Mouse (Mus musculus): ENCODE data around the gene Acap2. TPM values are rescaled to one million over a fixed set of nuclear protein-coding genes. Genes with fewer than 3 reads are reported as not detected.

The Acap2 gene
- polyA plus RNA-seq, 1 experiment from 2014 or later: 8.9 TPM

GRCm38 (mm10) chr16:31234808-31235456, 33.9 kb upstream of the Acap2 start:
- no peaks in the 10 kb centered on the region for H3K9me3 ChIP-seq (replicated peaks; ENCODE audit: control insufficient read depth, low read length, poor library complexity, severe bottlenecking)
- WGBS: 79% methylated on average over 12 of the region's 12 CpGs
- H3K4me3 ChIP-seq (ENCODE audit: low read depth, low read length): no peak overlapping the region
- no peak overlapping the region for H3K27ac ChIP-seq (ENCODE audit: low read length)
- H3K9ac ChIP-seq (ENCODE audit: low read depth, low read length): no peak overlapping the region
- H3K4me2 ChIP-seq (ENCODE audit: low read length): no peak overlapping the region
- peaks cover 9% of the 10 kb centered on the region for H3K4me1 ChIP-seq (ENCODE audit: control insufficient read depth, insufficient read depth, low read length)
- no peaks in the 10 kb centered on the region for H3K27me3 ChIP-seq (ENCODE audit: control insufficient read depth, insufficient read depth, low read depth, low read length)
- no peak for ATAC-seq
- H3K36me3 ChIP-seq (ENCODE audit: control insufficient read depth, insufficient read depth, low read length): no peaks in the 10 kb centered on the region

- Histone ChIP-seq H3K9me3 (replicated peaks; ENCODE audit: control insufficient read depth, low read length, poor library complexity, severe bottlenecking) (no peaks in the 10 kb centered on the region), H3K27ac (ENCODE audit: low read length) (no peak overlapping the region), H3K36me3 (ENCODE audit: control insufficient read depth, insufficient read depth, low read length) (no peaks in the 10 kb centered on the region), H3K9ac (ENCODE audit: low read depth, low read length) (no peak overlapping the region), H3K4me3 (ENCODE audit: low read depth, low read length) (no peak overlapping the region), H3K4me2 (ENCODE audit: low read length) (no peak overlapping the region), H3K4me1 (ENCODE audit: control insufficient read depth, insufficient read depth, low read length) (peaks cover 9% of the 10 kb centered on the region), H3K27me3 (ENCODE audit: control insufficient read depth, insufficient read depth, low read depth, low read length) (no peaks in the 10 kb centered on the region)
- 40% methylated on average over 3 of the region's 3 CpGs for WGBS
- ATAC-seq: no peak
Measured at GRCm38 (mm10) chr16:31234356-31234755, 33.3 kb upstream of the Acap2 start.

GRCm38 (mm10) chr16:31233541-31234339, 32.7 kb upstream of the Acap2 start:
- 38% methylated on average over 20 of the region's 20 CpGs for WGBS
- no peak for ATAC-seq

GRCm38 (mm10) chr16:31233167-31233498, 32.1 kb upstream of the Acap2 start:
- H3K4me3 ChIP-seq (ENCODE audit: low read depth, low read length): no peak overlapping the region
- no peak for ATAC-seq
- H3K27ac ChIP-seq (ENCODE audit: low read length): no peak overlapping the region
- H3K36me3 ChIP-seq (ENCODE audit: control insufficient read depth, insufficient read depth, low read length): no peaks in the 10 kb centered on the region
- no peaks in the 10 kb centered on the region for H3K9me3 ChIP-seq (replicated peaks; ENCODE audit: control insufficient read depth, low read length, poor library complexity, severe bottlenecking)
- peaks cover 9% of the 10 kb centered on the region for H3K4me1 ChIP-seq (ENCODE audit: control insufficient read depth, insufficient read depth, low read length)
- H3K9ac ChIP-seq (ENCODE audit: low read depth, low read length): no peak overlapping the region
- no peaks in the 10 kb centered on the region for H3K27me3 ChIP-seq (ENCODE audit: control insufficient read depth, insufficient read depth, low read depth, low read length)
- H3K4me2 ChIP-seq (ENCODE audit: low read length): peak overlapping the region; percentile 43
- WGBS: 48% methylated on average over 4 of the region's 4 CpGs

More at GRCm38 (mm10) chr16:31233541-31234339, 32.7 kb upstream of the Acap2 start:
- Histone ChIP-seq H3K4me1 (ENCODE audit: control insufficient read depth, insufficient read depth, low read length) (peaks cover 9% of the 10 kb centered on the region), H3K9ac (ENCODE audit: low read depth, low read length) (no peak overlapping the region), H3K36me3 (ENCODE audit: control insufficient read depth, insufficient read depth, low read length) (no peaks in the 10 kb centered on the region), H3K4me3 (ENCODE audit: low read depth, low read length) (no peak overlapping the region; the same call in 1 of the 2 replicates), H3K9me3 (replicated peaks; ENCODE audit: control insufficient read depth, low read length, poor library complexity, severe bottlenecking) (no peaks in the 10 kb centered on the region), H3K27me3 (ENCODE audit: control insufficient read depth, insufficient read depth, low read depth, low read length) (no peaks in the 10 kb centered on the region), H3K4me2 (ENCODE audit: low read length) (peak overlapping the region; percentile 43), H3K27ac (ENCODE audit: low read length) (no peak overlapping the region)

GRCm38 (mm10) chr16:31232491-31233166, 31.6 kb upstream of the Acap2 start:
- H3K36me3 ChIP-seq (ENCODE audit: control insufficient read depth, insufficient read depth, low read length): no peaks in the 10 kb centered on the region
- no peak overlapping the region for H3K4me2 ChIP-seq (ENCODE audit: low read length)
- H3K9ac ChIP-seq (ENCODE audit: low read depth, low read length): no peak overlapping the region
- H3K27ac ChIP-seq (ENCODE audit: low read length): no peak overlapping the region
- no peak overlapping the region for H3K4me3 ChIP-seq (ENCODE audit: low read depth, low read length)
- no peaks in the 10 kb centered on the region for H3K27me3 ChIP-seq (ENCODE audit: control insufficient read depth, insufficient read depth, low read depth, low read length)
- WGBS: 85% methylated on average over 5 of the region's 5 CpGs
- ATAC-seq: no peak
- H3K4me1 ChIP-seq (ENCODE audit: control insufficient read depth, insufficient read depth, low read length): peaks cover 9% of the 10 kb centered on the region
- H3K9me3 ChIP-seq (replicated peaks; ENCODE audit: control insufficient read depth, low read length, poor library complexity, severe bottlenecking): no peaks in the 10 kb centered on the region

- Histone ChIP-seq H3K9ac (ENCODE audit: low read depth, low read length) (no peak overlapping the region), H3K9me3 (replicated peaks; ENCODE audit: control insufficient read depth, low read length, poor library complexity, severe bottlenecking) (no peaks in the 10 kb centered on the region), H3K4me1 (ENCODE audit: control insufficient read depth, insufficient read depth, low read length) (peaks cover 9% of the 10 kb centered on the region), H3K36me3 (ENCODE audit: control insufficient read depth, insufficient read depth, low read length) (no peaks in the 10 kb centered on the region), H3K4me2 (ENCODE audit: low read length) (no peak overlapping the region), H3K27ac (ENCODE audit: low read length) (no peak overlapping the region), H3K4me3 (ENCODE audit: low read depth, low read length) (no peak overlapping the region), H3K27me3 (ENCODE audit: control insufficient read depth, insufficient read depth, low read depth, low read length) (no peaks in the 10 kb centered on the region)
- 83% methylated on average over 5 of the region's 5 CpGs for WGBS
- no peak for ATAC-seq
Measured at GRCm38 (mm10) chr16:31231591-31231990, 30.5 kb upstream of the Acap2 start.

- WGBS: 98% methylated on average over 1 of the region's 1 CpGs
- ATAC-seq: no peak
- H3K4me1 ChIP-seq (ENCODE audit: control insufficient read depth, insufficient read depth, low read length): no peaks in the 10 kb centered on the region
Measured at GRCm38 (mm10) chr16:31227746-31228145, 26.7 kb upstream of the Acap2 start.

GRCm38 (mm10) chr16:31215271-31215670, 14.2 kb upstream of the Acap2 start:
- Histone ChIP-seq H3K36me3 (ENCODE audit: control insufficient read depth, insufficient read depth, low read length) (no peaks in the 10 kb centered on the region), H3K27ac (ENCODE audit: low read length) (no peak overlapping the region), H3K27me3 (ENCODE audit: control insufficient read depth, insufficient read depth, low read depth, low read length) (no peaks in the 10 kb centered on the region), H3K4me1 (ENCODE audit: control insufficient read depth, insufficient read depth, low read length) (no peaks in the 10 kb centered on the region), H3K9ac (ENCODE audit: low read depth, low read length) (no peak overlapping the region), H3K4me2 (ENCODE audit: low read length) (no peak overlapping the region), H3K9me3 (replicated peaks; ENCODE audit: control insufficient read depth, low read length, poor library complexity, severe bottlenecking) (no peaks in the 10 kb centered on the region), H3K4me3 (ENCODE audit: low read depth, low read length) (no peak overlapping the region)
- 97% methylated on average over 4 of the region's 4 CpGs for WGBS
- ATAC-seq: no peak

More at GRCm38 (mm10) chr16:31227746-31228145, 26.7 kb upstream of the Acap2 start:
- Histone ChIP-seq H3K36me3 (ENCODE audit: control insufficient read depth, insufficient read depth, low read length) (no peaks in the 10 kb centered on the region), H3K27me3 (ENCODE audit: control insufficient read depth, insufficient read depth, low read depth, low read length) (no peaks in the 10 kb centered on the region), H3K9ac (ENCODE audit: low read depth, low read length) (no peak overlapping the region), H3K4me3 (ENCODE audit: low read depth, low read length) (no peak overlapping the region), H3K9me3 (replicated peaks; ENCODE audit: control insufficient read depth, low read length, poor library complexity, severe bottlenecking) (no peaks in the 10 kb centered on the region), H3K4me2 (ENCODE audit: low read length) (no peak overlapping the region), H3K27ac (ENCODE audit: low read length) (no peak overlapping the region)

- 87% methylated on average over 6 of the region's 6 CpGs for WGBS
- H3K9ac ChIP-seq (ENCODE audit: low read depth, low read length): no peak overlapping the region
- H3K4me1 ChIP-seq (ENCODE audit: control insufficient read depth, insufficient read depth, low read length): no peaks in the 10 kb centered on the region
- no peak overlapping the region for H3K4me2 ChIP-seq (ENCODE audit: low read length)
- H3K27me3 ChIP-seq (ENCODE audit: control insufficient read depth, insufficient read depth, low read depth, low read length): no peaks in the 10 kb centered on the region
- H3K4me3 ChIP-seq (ENCODE audit: low read depth, low read length): no peak overlapping the region
- ATAC-seq: no peak
- no peaks in the 10 kb centered on the region for H3K9me3 ChIP-seq (replicated peaks; ENCODE audit: control insufficient read depth, low read length, poor library complexity, severe bottlenecking)
- no peaks in the 10 kb centered on the region for H3K36me3 ChIP-seq (ENCODE audit: control insufficient read depth, insufficient read depth, low read length)
- no peak overlapping the region for H3K27ac ChIP-seq (ENCODE audit: low read length)
Measured at GRCm38 (mm10) chr16:31213463-31213862, 12.4 kb upstream of the Acap2 start.

All from midbrain, embryonic 16.5 days (tissue).